Mouse (Mus musculus) MEL (cell line): ENCODE measurements around the gene Mroh2a. TPM values are rescaled to one million over a fixed set of nuclear protein-coding genes. Genes with fewer than 3 reads are reported as not detected.

Source experiments
- DNase-seq: peaks from one replicate; pipeline ENCODE4 v3.0.0; 2011; ENCODE audit warnings: low read depth, low spot score
- H3K27ac ChIP-seq: 2 replicates; pipeline ENCODE4 v1.5.1; 2012; ENCODE audit warnings: low read depth, mild to moderate bottlenecking, control low read depth, low read length, moderate library complexity; ENCODE audit not compliant: control insufficient read depth
- H3K27me3 ChIP-seq, 2 experiments: fragments of 150-350 bp in 1 of 2; sonication (generic) in 1 of 2; 2 replicates each; pipeline ENCODE4 v1.6.1; 2012; ENCODE audit warnings: low read length in 2 of 2, mild to moderate bottlenecking in 2 of 2, improper control_type of control experiment in 1 of 2, moderate library complexity in 1 of 2; ENCODE audit not compliant: insufficient read depth in 2 of 2, control insufficient read depth in 1 of 2
- H3K36me3 ChIP-seq, 2 experiments: 2 replicates each; pipeline ENCODE4 v1.6.1; 2012 to 2014; ENCODE audit warnings: low read length in 2 of 2, improper control_type of control experiment in 1 of 2, inconsistent platforms in 1 of 2, mild to moderate bottlenecking in 1 of 2; ENCODE audit not compliant: insufficient read depth in 2 of 2, control insufficient read depth in 1 of 2
- H3K4me1 ChIP-seq, 2 experiments: fragments of 150-350 bp in 1 of 2; sonication (generic) in 1 of 2; 2 replicates each; pipeline ENCODE4 v1.6.1; 2012; ENCODE audit warnings: low read length in 2 of 2, improper control_type of control experiment in 1 of 2, mild to moderate bottlenecking in 1 of 2; ENCODE audit not compliant: insufficient read depth in 2 of 2, control insufficient read depth in 1 of 2
- H3K4me3 ChIP-seq, 2 experiments: fragments of 150-350 bp in 1 of 2; sonication (generic) in 1 of 2; 2 replicates each; pipeline ENCODE4 v1.5.1; 2012; ENCODE audit warnings: low read depth in 2 of 2, low read length in 2 of 2, mild to moderate bottlenecking in 2 of 2, moderate library complexity in 2 of 2, control low read depth in 1 of 2, improper control_type of control experiment in 1 of 2; ENCODE audit not compliant: control insufficient read depth in 1 of 2, insufficient read depth in 1 of 2
- H3K79me2 ChIP-seq: 2 replicates; pipeline ENCODE4 v1.6.1; 2012; ENCODE audit warnings: mild to moderate bottlenecking, low read length, moderate library complexity; ENCODE audit not compliant: control insufficient read depth, poor library complexity, insufficient read depth
- H3K9ac ChIP-seq: 2 replicates; pipeline ENCODE4 v1.6.1; 2012; ENCODE audit warnings: low read depth, mild to moderate bottlenecking, control low read depth, low read length, moderate library complexity; ENCODE audit not compliant: control insufficient read depth, poor library complexity, severe bottlenecking
- H3K9me3 ChIP-seq: fragments of 150-350 bp; sonication (generic); replicated peaks from 2 replicates; pipeline ENCODE4 v1.6.1; 2012; ENCODE audit warnings: mild to moderate bottlenecking, low read length, improper control_type of control experiment, moderate library complexity; ENCODE audit not compliant: insufficient read depth
- BHLHE40 ChIP-seq: IDR thresholded peaks from 2 replicates; pipeline ENCODE4 v1.6.1; 2012; ENCODE audit warnings: low read depth, mild to moderate bottlenecking, inconsistent platforms, low read length, improper control_type of control experiment, borderline replicate concordance
- CTCF ChIP-seq, 3 experiments: IDR thresholded peaks in 2 of 3; conservative IDR thresholded peaks in 1 of 3; 2 replicates each; pipeline ENCODE4 v1.5.1; 2011 to 2012; ENCODE audit warnings: low read length in 3 of 3, low read depth in 2 of 3, mild to moderate bottlenecking in 2 of 3, improper control_type of control experiment in 1 of 3, inconsistent platforms in 1 of 3, mixed read lengths in 1 of 3, moderate library complexity in 1 of 3; ENCODE audit not compliant: control insufficient read depth in 1 of 3, insufficient read depth in 1 of 3, poor library complexity in 1 of 3, severe bottlenecking in 1 of 3
- EP300 ChIP-seq, 2 experiments: IDR thresholded peaks; 2 replicates each; pipeline ENCODE4 v1.6.1; 2011; ENCODE audit warnings: improper control_type of control experiment in 2 of 2, low read length in 2 of 2, low read depth in 1 of 2, mild to moderate bottlenecking in 1 of 2
- ETS1 ChIP-seq: IDR thresholded peaks from 2 replicates; pipeline ENCODE4 v1.6.1; 2012; ENCODE audit warnings: low read depth, mild to moderate bottlenecking, inconsistent platforms, low read length, improper control_type of control experiment, moderate library complexity
- GABPA ChIP-seq: IDR thresholded peaks from 2 replicates; pipeline ENCODE4 v1.6.1; 2012; ENCODE audit warnings: low read depth, mild to moderate bottlenecking, inconsistent platforms, low read length, improper control_type of control experiment, moderate library complexity
- GATA1 ChIP-seq: IDR thresholded peaks from 2 replicates; pipeline ENCODE4 v1.6.1; 2011; ENCODE audit warnings: low read depth, low read length, improper control_type of control experiment
- HCFC1 ChIP-seq: IDR thresholded peaks from 2 replicates; pipeline ENCODE4 v1.6.1; 2012; ENCODE audit warnings: low read depth, mild to moderate bottlenecking, inconsistent platforms, low read length, improper control_type of control experiment, moderate library complexity
- JUND ChIP-seq: IDR thresholded peaks from 2 replicates; pipeline ENCODE4 v1.6.1; 2011; ENCODE audit warnings: low read depth, mild to moderate bottlenecking, improper control_type of control experiment, low read length
- KAT2A ChIP-seq: conservative IDR thresholded peaks from 2 replicates; pipeline ENCODE4 v1.6.1; 2012; ENCODE audit warnings: low read depth, low read length, improper control_type of control experiment, inconsistent platforms
- MAFK ChIP-seq: IDR thresholded peaks from 2 replicates; pipeline ENCODE4 v1.6.1; 2011; ENCODE audit warnings: low read depth, mild to moderate bottlenecking, low read length, improper control_type of control experiment, borderline replicate concordance
- MEF2A ChIP-seq: IDR thresholded peaks from 2 replicates; pipeline ENCODE4 v1.6.1; 2014; ENCODE audit warnings: low read depth, mild to moderate bottlenecking, inconsistent platforms, low read length, improper control_type of control experiment; ENCODE audit not compliant: poor library complexity, insufficient replicate concordance, severe bottlenecking; ENCODE audit errors: extremely low read depth
- MXI1 ChIP-seq: IDR thresholded peaks from 2 replicates; pipeline ENCODE4 v1.6.1; 2011; ENCODE audit warnings: mild to moderate bottlenecking, low read depth, low read length, improper control_type of control experiment
- MYB ChIP-seq: IDR thresholded peaks from 2 replicates; pipeline ENCODE4 v1.6.1; 2011; ENCODE audit warnings: mild to moderate bottlenecking, low read depth, low read length, improper control_type of control experiment
- NELFE ChIP-seq: IDR thresholded peaks from 2 replicates; pipeline ENCODE4 v1.6.1; 2011; ENCODE audit warnings: low read depth, low read length, improper control_type of control experiment
- POLR2A ChIP-seq, 2 experiments: IDR thresholded peaks; 2 replicates each; pipeline ENCODE4 v1.6.1; 2011 to 2012; ENCODE audit warnings: low read length in 2 of 2, mild to moderate bottlenecking in 2 of 2, control low read depth in 1 of 2, improper control_type of control experiment in 1 of 2, low read depth in 1 of 2, moderate library complexity in 1 of 2; ENCODE audit not compliant: control insufficient read depth in 1 of 2, insufficient read depth in 1 of 2, poor library complexity in 1 of 2
- SMC3 ChIP-seq: IDR thresholded peaks from 2 replicates; pipeline ENCODE4 v1.6.1; 2011; ENCODE audit warnings: low read depth, low read length, improper control_type of control experiment
- TAL1 ChIP-seq: IDR thresholded peaks from 2 replicates; pipeline ENCODE4 v1.6.1; 2012; ENCODE audit warnings: mild to moderate bottlenecking, inconsistent platforms, low read length, moderate library complexity, mixed read lengths
- TBP ChIP-seq: IDR thresholded peaks from 2 replicates; pipeline ENCODE4 v1.8.0; 2011; ENCODE audit warnings: low read depth, low read length, improper control_type of control experiment
- UBTF ChIP-seq: IDR thresholded peaks from 2 replicates; pipeline ENCODE4 v1.6.1; 2012; ENCODE audit warnings: low read depth, mild to moderate bottlenecking, inconsistent platforms, low read length, improper control_type of control experiment, moderate library complexity, borderline replicate concordance; ENCODE audit not compliant: insufficient read depth
- USF1 ChIP-seq: IDR thresholded peaks from 2 replicates; pipeline ENCODE4 v1.6.1; 2014; ENCODE audit warnings: low read depth, mild to moderate bottlenecking, inconsistent platforms, low read length, improper control_type of control experiment, moderate library complexity
- ZC3H11A ChIP-seq: IDR thresholded peaks from 2 replicates; pipeline ENCODE4 v1.6.1; 2012; ENCODE audit warnings: low read depth, mild to moderate bottlenecking, inconsistent platforms, low read length, improper control_type of control experiment
- ZKSCAN1 ChIP-seq: IDR thresholded peaks from 2 replicates; pipeline ENCODE4 v1.6.1; 2012; ENCODE audit warnings: low read depth, mild to moderate bottlenecking, inconsistent platforms, low read length, improper control_type of control experiment, moderate library complexity
- polyA plus RNA-seq, 2 experiments: library from polyadenylated mRNA; stranded (reverse) in 1 of 2; unstranded in 1 of 2; fragments of >175 nt in 1 of 2; fragments of >200 nt in 1 of 2; gene quantifications; 2 replicates each; pipeline versions ENCODE4 v1.2.1 to v1.2.4; 2012; ENCODE audit warnings: low replicate concordance in 2 of 2, low read depth in 1 of 2; ENCODE audit not compliant: insufficient read length in 2 of 2, insufficient read depth in 1 of 2, missing spikeins in 1 of 2
- total RNA-seq: library from RNA; depleted of rRNA; stranded (reverse); fragments of 300-350 nt; gene quantifications from 2 replicates; pipeline ENCODE4 v1.2.3, GENCODE M21; 2012

Gene Mroh2a
- total and polyA plus RNA-seq, 3 experiments, result 0.27 to 2.5 TPM; not detected in 1

- TF ChIP-seq ZKSCAN1 (no peak), TBP (no peak), CTCF (IDR thresholded peaks at IDR 0.05 in 2 of 3, conservative IDR thresholded peaks at IDR 0.05 in 1 of 3; ENCODE audit: control insufficient read depth in 1 of 3, insufficient read depth in 1 of 3, low read depth in 2 of 3, low read length in 3 of 3, poor library complexity in 1 of 3, severe bottlenecking in 1 of 3) (no peak), TAL1 (no peak), ETS1 (no peak), GATA1 (no peak)
- H3K4me3 ChIP-seq, result no peak overlapping the region
- peak; percentile 14 for DNase-seq
- no peak overlapping the region for H3K9ac ChIP-seq
- no peaks in the 10 kb centered on the region for H3K9me3 ChIP-seq
- H3K27me3 ChIP-seq, result no peaks in the 10 kb centered on the region
- no peaks in the 10 kb centered on the region for H3K36me3 ChIP-seq
- H3K27ac ChIP-seq, result no peak overlapping the region
- no peaks in the 10 kb centered on the region for H3K79me2 ChIP-seq
- H3K4me1 ChIP-seq, result no peaks in the 10 kb centered on the region
Observed at GRCm38 (mm10) chr1:88307180-88307579, 80.4 kb downstream of the Mroh2a start.

DNA sequence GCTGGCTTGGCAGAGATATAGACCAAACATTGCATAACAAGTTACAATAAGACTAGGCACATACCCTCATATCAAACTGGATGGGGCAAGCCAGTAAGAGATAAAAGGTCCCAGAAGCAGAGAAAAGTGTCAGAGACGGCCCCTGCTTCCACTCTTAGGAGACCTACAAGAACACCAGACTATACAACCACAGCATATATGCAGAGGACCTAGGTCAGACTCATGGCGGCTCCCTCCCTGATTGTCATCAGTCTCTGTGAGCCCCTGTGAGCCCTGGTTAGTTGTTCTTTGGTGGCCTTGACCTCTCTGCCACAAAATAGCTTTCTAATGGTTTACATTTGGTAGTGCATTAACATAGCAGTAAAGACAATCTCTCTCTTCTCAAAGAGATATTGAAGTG lies 82.2 kb downstream of the Mroh2a start:
- no peaks in the 10 kb centered on the region for H3K9me3 ChIP-seq
- H3K79me2 ChIP-seq, result no peaks in the 10 kb centered on the region

GRCm38 (mm10) chr1:88309905-88310304 lies 83.1 kb downstream of the Mroh2a start:
- no peak overlapping the region for H3K9ac ChIP-seq
- no peaks in the 10 kb centered on the region for H3K9me3 ChIP-seq
- H3K4me3 ChIP-seq, result no peak overlapping the region
- H3K27me3 ChIP-seq, result no peaks in the 10 kb centered on the region
- H3K27ac ChIP-seq, result no peak overlapping the region
- TF ChIP-seq KAT2A, result no peak
- no peak for TF ChIP-seq ZC3H11A
- no peak for TF ChIP-seq UBTF
- no peak for TF ChIP-seq JUND
- TF ChIP-seq USF1, result no peak
- TF ChIP-seq MAFK, result no peak
- TF ChIP-seq GATA1, result peak; percentile 41; the same call in 1 of the 2 replicates
- no peak for TF ChIP-seq TAL1
- no peak for TF ChIP-seq MYB
- TF ChIP-seq GABPA, result no peak
- TF ChIP-seq ZKSCAN1, result no peak
- TF ChIP-seq MEF2A, result no peak
- TF ChIP-seq EP300 (IDR thresholded peaks at IDR 0.05; ENCODE audit: low read depth in 1 of 2, low read length in 2 of 2), result peak; percentile 10 to 45; a peak in 1 of 4 replicates
- no peaks in the 10 kb centered on the region for H3K36me3 ChIP-seq
- no peaks in the 10 kb centered on the region for H3K4me1 ChIP-seq
- DNase-seq, result peak; percentile 51
- no peaks in the 10 kb centered on the region for H3K79me2 ChIP-seq

More for the DNA sequence above, 82.2 kb downstream of the Mroh2a start:
- no peak overlapping the region for H3K4me3 ChIP-seq
- H3K4me1 ChIP-seq, result no peaks in the 10 kb centered on the region
- H3K36me3 ChIP-seq, result no peaks in the 10 kb centered on the region
- no peaks in the 10 kb centered on the region for H3K27me3 ChIP-seq
- TF ChIP-seq MEF2A, result no peak
- TF ChIP-seq MYB, result no peak
- no peak for TF ChIP-seq SMC3
- no peak for TF ChIP-seq NELFE
- no peak for TF ChIP-seq POLR2A (IDR thresholded peaks at IDR 0.05; ENCODE audit: control insufficient read depth in 1 of 2, insufficient read depth in 1 of 2, low read depth in 1 of 2, low read length in 2 of 2, poor library complexity in 1 of 2)
- no peak for TF ChIP-seq BHLHE40
- no peak for TF ChIP-seq MXI1
- TF ChIP-seq UBTF, result no peak
- TF ChIP-seq HCFC1, result no peak
- TF ChIP-seq TAL1, result no peak
- H3K27ac ChIP-seq, result no peak overlapping the region
- no peak overlapping the region for H3K9ac ChIP-seq
- peak; percentile 31 for DNase-seq
